Mouse (Mus musculus) ES-E14 (cell line): ENCODE data around the gene Tmem214.

ENCODE experiments used
- HCFC1 ChIP-seq: IDR thresholded peaks from 2 replicates; pipeline ENCODE4 v1.6.1; 2012; ENCODE audit warnings: low read length, inconsistent platforms, borderline replicate concordance; ENCODE audit not compliant: insufficient read depth
- ZC3H11A ChIP-seq: IDR thresholded peaks from 2 replicates; pipeline ENCODE4 v1.6.1; 2012; ENCODE audit warnings: low read depth, mild to moderate bottlenecking, inconsistent platforms, low read length, borderline replicate concordance

DNA sequence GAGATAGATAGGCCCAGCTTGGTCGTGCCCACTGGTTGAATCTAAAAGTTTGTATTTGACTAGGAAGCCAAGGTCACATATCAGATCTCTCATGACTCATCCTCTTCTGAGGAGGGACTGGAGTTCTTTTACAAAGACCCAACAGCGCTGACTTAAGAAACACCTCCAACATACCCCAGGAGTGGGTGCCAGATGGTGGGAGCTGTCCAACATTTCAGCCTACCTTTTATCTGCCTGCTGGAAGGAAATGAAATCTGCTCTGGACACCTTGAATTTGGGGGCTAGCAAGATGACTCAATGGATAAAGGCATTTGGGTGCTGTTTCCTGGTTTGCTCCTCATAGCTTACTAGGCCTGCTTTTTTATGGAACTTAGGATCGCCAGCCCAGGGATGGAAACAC lies 25.9 kb upstream of the Tmem214 start:
- TF ChIP-seq ZC3H11A (no peak), HCFC1 (no peak)
